Mouse (Mus musculus): ENCODE data around the gene Olfml3.
A peak's percentile ranks its signal among the peaks of the same experiment; 100 is the strongest.

Gene Olfml3

GRCm38 (mm10) chr3:103737778-103738571 is at the start of gene Olfml3:
TSS of gene Olfml3 (minus strand) at chr3:103738001.
- DNase-seq, result peak; percentile 96

DNA sequence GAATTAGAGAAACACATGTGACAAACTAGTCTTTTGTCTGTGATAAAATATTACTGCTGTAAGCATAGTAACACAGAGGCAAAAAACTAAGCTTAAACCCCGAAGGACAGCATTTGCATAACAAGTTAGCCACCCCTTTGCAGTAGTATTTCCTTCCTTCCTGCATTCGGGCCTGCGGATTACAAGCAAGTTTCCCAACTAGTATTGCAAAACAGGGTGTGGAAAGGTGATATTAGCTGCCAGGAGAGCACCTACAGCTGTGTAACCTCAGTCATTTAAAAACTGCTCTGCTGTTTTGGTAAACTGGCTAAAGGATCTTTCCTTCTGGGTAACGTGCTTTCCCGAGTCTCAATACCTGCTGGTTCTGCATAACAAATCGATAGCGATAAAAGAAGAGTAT is 49.4 kb upstream of the Olfml3 start:
- DNase-seq, result peak; percentile 77

GRCm38 (mm10) chr3:103782844-103783609 is 45.2 kb upstream of the Olfml3 start:
- no peak for DNase-seq

GRCm38 (mm10) chr3:103780777-103781176 is 43.0 kb upstream of the Olfml3 start:
- no peak for DNase-seq

- no peak for DNase-seq
Observed at GRCm38 (mm10) chr3:103780271-103780670, 42.5 kb upstream of the Olfml3 start.

GRCm38 (mm10) chr3:103779183-103779582 is 41.4 kb upstream of the Olfml3 start:
- peak; percentile 34 for DNase-seq

DNA sequence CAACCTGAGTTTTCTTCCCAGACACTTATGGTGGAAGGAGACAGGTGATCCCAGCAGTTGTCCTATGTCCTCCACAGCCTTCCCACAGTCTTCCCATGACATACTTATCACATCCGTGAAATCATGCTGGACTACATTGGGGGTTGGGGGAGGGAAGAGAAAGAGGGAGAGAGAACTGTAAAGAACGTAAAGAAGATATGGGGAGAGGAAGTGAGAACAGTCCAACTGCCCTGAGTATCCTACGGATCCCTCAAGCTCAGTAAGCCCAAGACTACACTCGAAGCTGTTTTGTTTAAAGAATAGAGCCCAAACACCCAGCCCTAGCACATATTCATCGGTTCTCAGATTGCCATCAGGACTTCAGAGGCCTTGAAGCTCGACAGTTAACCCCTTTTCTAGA is 40.9 kb upstream of the Olfml3 start:
- DNase-seq, result no peak

GRCm38 (mm10) chr3:103777940-103778339 is 40.1 kb upstream of the Olfml3 start:
- DNase-seq, result no peak

- DNase-seq, result no peak
Observed at GRCm38 (mm10) chr3:103774009-103774408, 36.2 kb upstream of the Olfml3 start.

DNA sequence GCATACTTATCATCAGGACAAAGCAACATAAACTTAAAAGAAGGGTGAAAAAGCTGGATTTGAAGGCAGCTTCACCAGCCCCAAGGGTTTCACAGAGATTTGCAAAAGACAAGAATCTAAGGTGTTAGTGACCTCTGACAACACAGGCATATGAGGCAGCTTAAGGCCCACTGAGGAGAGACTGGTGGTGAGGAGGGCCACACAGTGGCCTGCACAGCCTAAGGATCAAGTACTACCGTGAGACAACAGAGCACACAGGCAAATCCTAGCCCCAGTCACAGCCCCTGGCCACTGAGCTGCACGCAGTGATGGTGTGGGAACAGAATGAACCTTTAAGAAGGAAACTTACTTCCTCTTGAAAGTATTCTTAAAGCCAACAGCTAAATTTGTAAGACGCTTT is 35.7 kb upstream of the Olfml3 start:
- DNase-seq, result no peak

GRCm38 (mm10) chr3:103772846-103773245 is 35.0 kb upstream of the Olfml3 start:
- peak; percentile 38 for DNase-seq

GRCm38 (mm10) chr3:103771531-103772130 is 33.8 kb upstream of the Olfml3 start:
- DNase-seq, result peak; percentile 91

DNA sequence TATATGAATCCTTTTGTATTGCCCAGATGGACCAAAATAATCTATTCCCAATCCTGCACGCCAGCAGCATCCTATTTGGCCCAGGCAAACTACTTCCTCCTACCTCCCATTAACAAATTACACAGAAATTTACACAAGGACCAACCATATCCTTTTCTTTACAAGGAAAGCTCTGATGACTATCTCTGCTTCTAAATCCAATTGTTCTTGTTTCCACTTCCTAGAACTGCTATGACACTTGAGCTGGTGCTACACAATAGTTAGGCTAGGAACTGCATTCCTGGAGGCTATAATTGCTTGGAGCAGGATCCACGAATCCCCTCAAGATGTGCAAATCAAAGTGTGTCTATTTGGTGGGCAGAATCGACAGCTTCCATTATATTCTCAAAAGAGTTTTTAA is 29.0 kb upstream of the Olfml3 start:
- no peak for DNase-seq

- no peak for DNase-seq
Observed at GRCm38 (mm10) chr3:103759261-103759970, 21.6 kb upstream of the Olfml3 start.

DNA sequence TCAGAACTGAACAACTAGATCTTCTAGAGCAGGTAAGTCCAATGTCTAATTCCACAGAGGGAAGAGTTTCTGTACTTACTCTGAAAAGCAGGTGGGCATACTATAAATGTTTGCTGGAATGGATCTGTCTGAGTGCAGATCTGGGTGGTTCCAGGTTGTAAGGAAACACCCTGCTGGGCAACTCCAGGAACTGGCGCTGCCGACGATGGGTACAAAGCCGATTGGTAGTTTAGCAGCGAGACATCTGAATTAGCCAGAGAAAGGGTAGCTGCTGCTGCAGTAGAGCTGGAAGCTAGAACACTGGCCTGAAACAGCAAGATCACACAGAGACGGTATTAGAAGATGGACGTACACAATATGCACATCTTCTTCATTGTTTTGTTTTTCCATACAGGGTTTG is 20.7 kb upstream of the Olfml3 start:
- no peak for DNase-seq

- DNase-seq, result no peak
Observed at GRCm38 (mm10) chr3:103756920-103757319, 19.1 kb upstream of the Olfml3 start.

DNA sequence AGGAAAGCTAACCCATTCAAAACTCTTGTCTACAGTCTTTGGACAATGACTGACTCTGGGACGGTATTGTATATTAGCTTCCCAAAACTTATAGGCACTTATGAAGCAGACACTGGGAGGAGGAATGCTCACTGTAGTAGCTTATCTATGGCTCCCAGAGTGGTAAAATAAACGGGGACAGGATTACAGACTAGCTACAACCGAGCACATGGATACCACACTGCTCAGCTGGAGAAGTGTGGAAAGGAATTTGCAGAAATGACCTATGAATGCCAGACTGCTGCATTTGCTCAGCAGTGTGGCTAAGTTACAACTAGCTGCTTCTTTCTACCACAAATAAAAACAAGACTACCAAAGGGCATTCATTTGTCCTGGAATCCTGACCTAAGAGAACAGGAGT is 17.6 kb upstream of the Olfml3 start:
- no peak for DNase-seq

DNA sequence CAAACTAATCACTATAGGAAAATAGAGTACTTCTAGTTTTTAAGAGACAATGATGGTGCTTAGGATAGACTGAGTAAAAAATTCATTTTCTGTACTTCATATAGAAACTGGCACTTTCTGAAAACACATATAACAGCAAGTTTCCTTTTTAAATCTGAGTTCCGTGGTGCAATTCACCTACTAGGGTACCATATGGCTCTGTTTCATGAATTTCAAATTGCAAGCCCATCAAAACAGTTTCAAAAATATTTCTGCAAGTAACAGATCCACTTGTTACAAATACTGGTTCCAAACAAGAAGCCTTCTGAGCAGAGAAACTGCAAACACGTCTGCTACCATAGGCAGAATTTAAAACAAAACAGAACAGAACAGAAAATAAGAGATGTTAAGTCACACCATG is 13.8 kb upstream of the Olfml3 start:
- DNase-seq, result no peak

- no peak for DNase-seq
Observed at GRCm38 (mm10) chr3:103746711-103747110, 8.9 kb upstream of the Olfml3 start.

GRCm38 (mm10) chr3:103745001-103745770 is 7.4 kb upstream of the Olfml3 start:
- DNase-seq, result no peak

DNA sequence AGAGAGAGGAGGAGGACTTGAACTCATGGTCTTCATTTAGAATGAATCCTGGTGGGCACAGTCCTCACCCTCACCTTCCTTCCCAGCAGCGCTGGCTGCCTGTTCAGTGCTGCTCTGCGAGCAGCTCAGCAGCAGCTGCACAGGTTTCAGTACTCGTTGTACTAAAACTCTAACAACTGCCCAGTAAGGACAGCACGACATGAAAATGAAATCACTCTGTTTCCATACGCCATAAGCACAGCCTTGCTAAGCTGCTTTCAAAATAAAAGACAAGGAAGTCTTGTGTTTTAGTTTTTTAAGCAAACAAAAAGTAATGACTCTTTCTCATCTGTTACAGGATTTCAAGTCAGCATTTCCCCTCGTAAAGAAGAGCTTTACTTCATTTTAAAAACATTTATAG is 5.4 kb upstream of the Olfml3 start:
- no peak for DNase-seq

DNA sequence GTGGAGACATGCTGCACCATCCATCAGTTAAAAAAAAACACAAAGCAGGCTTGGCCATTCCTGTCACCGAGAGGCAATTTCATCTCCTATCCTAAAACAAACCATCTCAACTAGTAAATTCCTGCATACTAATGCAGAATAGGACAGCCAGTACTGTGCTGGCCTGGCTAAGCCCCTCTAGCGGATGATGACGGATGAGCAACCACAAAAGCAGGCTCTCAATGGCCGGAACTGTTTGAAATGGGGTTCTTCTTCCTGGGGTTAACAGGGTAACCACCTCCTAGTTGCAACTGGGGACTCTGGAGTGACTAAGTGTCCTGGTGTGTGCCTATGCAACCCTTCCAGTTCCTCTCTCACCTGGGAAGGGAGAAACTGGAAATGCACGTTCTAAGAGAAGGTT is 2.5 kb upstream of the Olfml3 start:
- no peak for DNase-seq

All from lung, postnatal 36 days (tissue).